Mouse (Mus musculus) forebrain, embryonic 13.5 days (tissue): Measurements from ENCODE around the gene Ubn2. TPM values are rescaled to one million over a fixed set of nuclear protein-coding genes. Genes with fewer than 3 reads are reported as not detected.
A peak's percentile ranks its signal among the peaks of the same experiment; 100 is the strongest.
"Not testable (repeated sequence)": the region's sequence is repeated elsewhere in the genome, so short reads cannot be mapped to it uniquely, and the experiment has no call there.

ENCODE experiments used
- ATAC-seq: fragments of 200-750 bp; cut with Nextera tagmentation; 2 replicates; pipeline ENCODE4 v1.8.0; 2017
- H3K27ac ChIP-seq: fragments of 300-500 bp; sonication (generic); 2 replicates; pipeline ENCODE4 v1.5.1; 2015; ENCODE audit warnings: inconsistent platforms, mild to moderate bottlenecking, moderate library complexity
- H3K27me3 ChIP-seq: fragments of 300-500 bp; sonication (generic); 2 replicates; pipeline ENCODE4 v1.6.1; 2015; ENCODE audit warnings: mild to moderate bottlenecking, inconsistent platforms
- H3K36me3 ChIP-seq: fragments of 300-500 bp; sonication (generic); 2 replicates; pipeline ENCODE4 v1.6.1; 2015; ENCODE audit warnings: mild to moderate bottlenecking, inconsistent platforms; ENCODE audit not compliant: poor library complexity, severe bottlenecking
- H3K4me1 ChIP-seq: fragments of 300-500 bp; sonication (generic); 2 replicates; pipeline ENCODE4 v1.6.1; 2015; ENCODE audit warnings: inconsistent platforms
- H3K4me2 ChIP-seq: fragments of 300-500 bp; sonication (generic); 2 replicates; pipeline ENCODE4 v1.6.1; 2015; ENCODE audit warnings: inconsistent platforms, mild to moderate bottlenecking, moderate library complexity
- H3K4me3 ChIP-seq: fragments of 300-500 bp; sonication (generic); 2 replicates; pipeline ENCODE4 v1.5.1; 2015; ENCODE audit warnings: mild to moderate bottlenecking, inconsistent platforms
- H3K9ac ChIP-seq: fragments of 300-500 bp; sonication (generic); 2 replicates; pipeline ENCODE4 v1.6.1; 2015; ENCODE audit warnings: mild to moderate bottlenecking, inconsistent platforms
- H3K9me3 ChIP-seq: fragments of 300-500 bp; sonication (generic); replicated peaks from 2 replicates; pipeline ENCODE4 v1.6.1; 2016; ENCODE audit warnings: inconsistent platforms
- WGBS: fragments of 180-500 bp; shearing (Covaris S2); methylation state at CpG from one replicate; pipeline ENCODE4 v1.1.7; 2015; 5-methylcytosine and 5-hydroxymethylcytosine counted together
- polyA plus RNA-seq: library from polyadenylated mRNA; unstranded; fragments of >200 nt; fragmentation: Nextera tagmentation; extraction: Ambion mirVana; gene quantifications from 2 replicates; pipeline ENCODE4 v1.2.1, GENCODE M21; 2015

Gene Ubn2
- 22.2 and 22.4 TPM in 2 replicates for polyA plus RNA-seq

- WGBS = under 1% methylated on average over 64 of the region's 64 CpGs
- H3K27me3 ChIP-seq = no peaks in the 10 kb centered on the region
- H3K4me1 ChIP-seq = peaks cover 25% of the 10 kb centered on the region
- peak; percentile 99 for ATAC-seq
- peak within 1 kb of the TSS; percentile 99 for H3K4me3 ChIP-seq
- peak within 1 kb of the TSS; percentile 97 for H3K9ac ChIP-seq
- no peaks in the 10 kb centered on the region for H3K36me3 ChIP-seq
- peak within 1 kb of the TSS; percentile 79 for H3K4me2 ChIP-seq
- H3K27ac ChIP-seq = peak within 1 kb of the TSS; percentile 97
- no peaks in the 10 kb centered on the region for H3K9me3 ChIP-seq
Measured at GRCm38 (mm10) chr6:38433261-38434033, at the start of gene Ubn2. Gene Ubn2, plus strand, starts transcription at chr6:38433950.

GRCm38 (mm10) chr6:38389671-38390070 lies 44.1 kb upstream of the Ubn2 start:
- H3K9ac ChIP-seq = no peak overlapping the region
- 78% methylated on average over 3 of the region's 3 CpGs for WGBS
- no peak overlapping the region for H3K27ac ChIP-seq
- H3K4me2 ChIP-seq = no peak overlapping the region
- no peaks in the 10 kb centered on the region for H3K9me3 ChIP-seq
- no peak overlapping the region for H3K4me3 ChIP-seq
- H3K27me3 ChIP-seq = no peaks in the 10 kb centered on the region
- no peaks in the 10 kb centered on the region for H3K4me1 ChIP-seq
- peaks cover 54% of the 10 kb centered on the region for H3K36me3 ChIP-seq
- ATAC-seq = no peak

GRCm38 (mm10) chr6:38432457-38432856 lies 1.3 kb upstream of the Ubn2 start:
- Histone ChIP-seq H3K9ac (peak overlapping the region; percentile 66; the same call in 1 of the 2 replicates), H3K4me2 (peak overlapping the region; percentile 79), H3K4me1 (peaks cover 18% of the 10 kb centered on the region), H3K4me3 (peak overlapping the region; percentile 99)
- H3K9me3 ChIP-seq, H3K27ac ChIP-seq, H3K36me3 ChIP-seq, H3K27me3 ChIP-seq, ATAC-seq: not testable (repeated sequence)
- WGBS = 74% methylated on average over 5 of the region's 5 CpGs

GRCm38 (mm10) chr6:38434055-38435023 lies 589 bp downstream of the Ubn2 start:
- Histone ChIP-seq H3K4me3 (peak overlapping the region; percentile 99), H3K4me2 (peak overlapping the region; percentile 79), H3K27ac (peak overlapping the region; percentile 97), H3K36me3 (no peaks in the 10 kb centered on the region), H3K9me3 (no peaks in the 10 kb centered on the region), H3K27me3 (no peaks in the 10 kb centered on the region), H3K4me1 (peaks cover 25% of the 10 kb centered on the region), H3K9ac (peak overlapping the region; percentile 97)
- ATAC-seq = peak; percentile 78
- under 1% methylated on average over 84 of the region's 118 CpGs for WGBS

GRCm38 (mm10) chr6:38443842-38444241 lies 10.1 kb downstream of the Ubn2 start:
- peaks cover 52% of the 10 kb centered on the region for H3K36me3 ChIP-seq
- H3K9ac ChIP-seq = no peak overlapping the region
- no peaks in the 10 kb centered on the region for H3K4me1 ChIP-seq
- no peak overlapping the region for H3K4me2 ChIP-seq
- no peak overlapping the region for H3K4me3 ChIP-seq
- no peak overlapping the region for H3K27ac ChIP-seq
- ATAC-seq = no peak
- H3K27me3 ChIP-seq = no peaks in the 10 kb centered on the region
- H3K9me3 ChIP-seq = no peaks in the 10 kb centered on the region
- WGBS = 93% methylated on average over 3 of the region's 3 CpGs

- Histone ChIP-seq H3K27me3 (no peaks in the 10 kb centered on the region), H3K4me1 (no peaks in the 10 kb centered on the region), H3K9ac (no peak overlapping the region), H3K4me3 (no peak overlapping the region), H3K4me2 (no peak overlapping the region), H3K9me3 (no peaks in the 10 kb centered on the region), H3K36me3 (peaks cover 64% of the 10 kb centered on the region), H3K27ac (no peak overlapping the region)
- ATAC-seq = no peak
- WGBS = 88% methylated on average over 2 of the region's 2 CpGs
Measured at GRCm38 (mm10) chr6:38448295-38448694, 14.5 kb downstream of the Ubn2 start.

GRCm38 (mm10) chr6:38453049-38453448 lies 19.3 kb downstream of the Ubn2 start:
- WGBS = 97% methylated on average over 4 of the region's 4 CpGs
- Histone ChIP-seq H3K4me1 (no peaks in the 10 kb centered on the region), H3K4me2 (no peak overlapping the region), H3K36me3 (peaks cover 73% of the 10 kb centered on the region), H3K27me3 (no peaks in the 10 kb centered on the region), H3K9me3 (no peaks in the 10 kb centered on the region), H3K27ac (no peak overlapping the region), H3K4me3 (no peak overlapping the region), H3K9ac (no peak overlapping the region)
- peak; percentile 68; the same call in 1 of the 2 replicates for ATAC-seq

- H3K36me3 ChIP-seq = peaks cover 66% of the 10 kb centered on the region
- H3K9me3 ChIP-seq, H3K4me3 ChIP-seq, H3K9ac ChIP-seq, H3K4me1 ChIP-seq, H3K27me3 ChIP-seq, ATAC-seq, H3K27ac ChIP-seq, H3K4me2 ChIP-seq: not testable (repeated sequence)
Measured at GRCm38 (mm10) chr6:38456425-38456824, 22.7 kb downstream of the Ubn2 start.

- H3K9ac ChIP-seq = no peak overlapping the region
- H3K27ac ChIP-seq = no peak overlapping the region
- WGBS = 96% methylated on average over 3 of the region's 3 CpGs
- no peak overlapping the region for H3K4me3 ChIP-seq
- no peaks in the 10 kb centered on the region for H3K4me1 ChIP-seq
- H3K36me3 ChIP-seq = peaks cover 62% of the 10 kb centered on the region
- no peak overlapping the region for H3K4me2 ChIP-seq
- no peaks in the 10 kb centered on the region for H3K27me3 ChIP-seq
- ATAC-seq = no peak
- H3K9me3 ChIP-seq = no peaks in the 10 kb centered on the region
Measured at GRCm38 (mm10) chr6:38458075-38458474, 24.3 kb downstream of the Ubn2 start.

GRCm38 (mm10) chr6:38469591-38469990 lies 35.8 kb downstream of the Ubn2 start:
- no peak overlapping the region for H3K4me2 ChIP-seq
- peaks cover 61% of the 10 kb centered on the region for H3K36me3 ChIP-seq
- H3K9me3 ChIP-seq = 0 out of 2 replicates have a peak, but pooled peaks cover 5% of the 10 kb centered on the region
- H3K9ac ChIP-seq = no peak overlapping the region
- H3K27ac ChIP-seq = no peak overlapping the region
- no peak overlapping the region for H3K4me3 ChIP-seq
- H3K4me1 ChIP-seq = no peaks in the 10 kb centered on the region
- ATAC-seq = no peak
- H3K27me3 ChIP-seq = no peaks in the 10 kb centered on the region
- 92% methylated on average over 4 of the region's 4 CpGs for WGBS

GRCm38 (mm10) chr6:38481694-38482371 lies 48.1 kb downstream of the Ubn2 start:
- ATAC-seq = 0 out of 2 replicates have a peak, but pooled peaks have one; percentile 10
- 48% methylated on average over 5 of the region's 5 CpGs for WGBS
- Histone ChIP-seq H3K4me3 (no peak overlapping the region), H3K27ac (no peak overlapping the region), H3K4me1 (peaks cover 9% of the 10 kb centered on the region), H3K9me3 (no peaks in the 10 kb centered on the region), H3K9ac (no peak overlapping the region), H3K27me3 (no peaks in the 10 kb centered on the region), H3K36me3 (peaks cover 68% of the 10 kb centered on the region), H3K4me2 (no peak overlapping the region)
